Mouse (Mus musculus) MEL (cell line): ENCODE data around the gene Syt7. TPM values are rescaled to one million over a fixed set of nuclear protein-coding genes. Genes with fewer than 3 reads are reported as not detected.

Source experiments
- DNase-seq: peaks from one replicate; pipeline ENCODE4 v3.0.0; 2011; ENCODE audit warnings: low read depth, low spot score
- H3K27ac ChIP-seq: 2 replicates; pipeline ENCODE4 v1.5.1; 2012; ENCODE audit warnings: low read depth, mild to moderate bottlenecking, control low read depth, low read length, moderate library complexity; ENCODE audit not compliant: control insufficient read depth
- H3K27me3 ChIP-seq, 2 experiments: fragments of 150-350 bp in 1 of 2; sonication (generic) in 1 of 2; 2 replicates each; pipeline ENCODE4 v1.6.1; 2012; ENCODE audit warnings: low read length in 2 of 2, mild to moderate bottlenecking in 2 of 2, improper control_type of control experiment in 1 of 2, moderate library complexity in 1 of 2; ENCODE audit not compliant: insufficient read depth in 2 of 2, control insufficient read depth in 1 of 2
- H3K36me3 ChIP-seq, 2 experiments: 2 replicates each; pipeline ENCODE4 v1.6.1; 2012 to 2014; ENCODE audit warnings: low read length in 2 of 2, improper control_type of control experiment in 1 of 2, inconsistent platforms in 1 of 2, mild to moderate bottlenecking in 1 of 2; ENCODE audit not compliant: insufficient read depth in 2 of 2, control insufficient read depth in 1 of 2
- H3K4me1 ChIP-seq, 2 experiments: fragments of 150-350 bp in 1 of 2; sonication (generic) in 1 of 2; 2 replicates each; pipeline ENCODE4 v1.6.1; 2012; ENCODE audit warnings: low read length in 2 of 2, improper control_type of control experiment in 1 of 2, mild to moderate bottlenecking in 1 of 2; ENCODE audit not compliant: insufficient read depth in 2 of 2, control insufficient read depth in 1 of 2
- H3K4me3 ChIP-seq, 2 experiments: fragments of 150-350 bp in 1 of 2; sonication (generic) in 1 of 2; 2 replicates each; pipeline ENCODE4 v1.5.1; 2012; ENCODE audit warnings: low read depth in 2 of 2, low read length in 2 of 2, mild to moderate bottlenecking in 2 of 2, moderate library complexity in 2 of 2, control low read depth in 1 of 2, improper control_type of control experiment in 1 of 2; ENCODE audit not compliant: control insufficient read depth in 1 of 2, insufficient read depth in 1 of 2
- H3K79me2 ChIP-seq: 2 replicates; pipeline ENCODE4 v1.6.1; 2012; ENCODE audit warnings: mild to moderate bottlenecking, low read length, moderate library complexity; ENCODE audit not compliant: control insufficient read depth, poor library complexity, insufficient read depth
- H3K9ac ChIP-seq: 2 replicates; pipeline ENCODE4 v1.6.1; 2012; ENCODE audit warnings: low read depth, mild to moderate bottlenecking, control low read depth, low read length, moderate library complexity; ENCODE audit not compliant: control insufficient read depth, poor library complexity, severe bottlenecking
- H3K9me3 ChIP-seq: fragments of 150-350 bp; sonication (generic); replicated peaks from 2 replicates; pipeline ENCODE4 v1.6.1; 2012; ENCODE audit warnings: mild to moderate bottlenecking, low read length, improper control_type of control experiment, moderate library complexity; ENCODE audit not compliant: insufficient read depth
- BHLHE40 ChIP-seq: IDR thresholded peaks from 2 replicates; pipeline ENCODE4 v1.6.1; 2012; ENCODE audit warnings: low read depth, mild to moderate bottlenecking, inconsistent platforms, low read length, improper control_type of control experiment, borderline replicate concordance
- CHD1 ChIP-seq: IDR thresholded peaks from 2 replicates; pipeline ENCODE4 v1.6.1; 2012; ENCODE audit warnings: low read depth, mild to moderate bottlenecking, inconsistent platforms, low read length, improper control_type of control experiment
- ELF1 ChIP-seq: IDR thresholded peaks from 2 replicates; pipeline ENCODE4 v1.6.1; 2014; ENCODE audit warnings: low read depth, mild to moderate bottlenecking, inconsistent platforms, low read length, improper control_type of control experiment, moderate library complexity
- EP300 ChIP-seq, 2 experiments: IDR thresholded peaks; 2 replicates each; pipeline ENCODE4 v1.6.1; 2011; ENCODE audit warnings: improper control_type of control experiment in 2 of 2, low read length in 2 of 2, low read depth in 1 of 2, mild to moderate bottlenecking in 1 of 2
- ETS1 ChIP-seq: IDR thresholded peaks from 2 replicates; pipeline ENCODE4 v1.6.1; 2012; ENCODE audit warnings: low read depth, mild to moderate bottlenecking, inconsistent platforms, low read length, improper control_type of control experiment, moderate library complexity
- GABPA ChIP-seq: IDR thresholded peaks from 2 replicates; pipeline ENCODE4 v1.6.1; 2012; ENCODE audit warnings: low read depth, mild to moderate bottlenecking, inconsistent platforms, low read length, improper control_type of control experiment, moderate library complexity
- GATA1 ChIP-seq: IDR thresholded peaks from 2 replicates; pipeline ENCODE4 v1.6.1; 2011; ENCODE audit warnings: low read depth, low read length, improper control_type of control experiment
- JUND ChIP-seq: IDR thresholded peaks from 2 replicates; pipeline ENCODE4 v1.6.1; 2011; ENCODE audit warnings: low read depth, mild to moderate bottlenecking, improper control_type of control experiment, low read length
- MEF2A ChIP-seq: IDR thresholded peaks from 2 replicates; pipeline ENCODE4 v1.6.1; 2014; ENCODE audit warnings: low read depth, mild to moderate bottlenecking, inconsistent platforms, low read length, improper control_type of control experiment; ENCODE audit not compliant: poor library complexity, insufficient replicate concordance, severe bottlenecking; ENCODE audit errors: extremely low read depth
- MXI1 ChIP-seq: IDR thresholded peaks from 2 replicates; pipeline ENCODE4 v1.6.1; 2011; ENCODE audit warnings: mild to moderate bottlenecking, low read depth, low read length, improper control_type of control experiment
- MYB ChIP-seq: IDR thresholded peaks from 2 replicates; pipeline ENCODE4 v1.6.1; 2011; ENCODE audit warnings: mild to moderate bottlenecking, low read depth, low read length, improper control_type of control experiment
- NELFE ChIP-seq: IDR thresholded peaks from 2 replicates; pipeline ENCODE4 v1.6.1; 2011; ENCODE audit warnings: low read depth, low read length, improper control_type of control experiment
- NRF1 ChIP-seq: IDR thresholded peaks from 2 replicates; pipeline ENCODE4 v1.6.1; 2014; ENCODE audit warnings: low read depth, mild to moderate bottlenecking, inconsistent platforms, low read length, improper control_type of control experiment, moderate library complexity; ENCODE audit not compliant: poor library complexity, insufficient read depth, severe bottlenecking
- POLR2A ChIP-seq, 2 experiments: IDR thresholded peaks; 2 replicates each; pipeline ENCODE4 v1.6.1; 2011 to 2012; ENCODE audit warnings: low read length in 2 of 2, mild to moderate bottlenecking in 2 of 2, control low read depth in 1 of 2, improper control_type of control experiment in 1 of 2, low read depth in 1 of 2, moderate library complexity in 1 of 2; ENCODE audit not compliant: control insufficient read depth in 1 of 2, insufficient read depth in 1 of 2, poor library complexity in 1 of 2
- POLR2AphosphoS2 ChIP-seq: IDR thresholded peaks from 2 replicates; pipeline ENCODE4 v1.6.1; 2011; ENCODE audit warnings: low read length, improper control_type of control experiment
- POLR2AphosphoS5 ChIP-seq: IDR thresholded peaks from 2 replicates; pipeline ENCODE4 v1.6.1; 2012; ENCODE audit warnings: low read depth, borderline replicate concordance, mild to moderate bottlenecking, inconsistent platforms, low read length, moderate library complexity, mixed read lengths
- RAD21 ChIP-seq: IDR thresholded peaks from 2 replicates; pipeline ENCODE4 v1.6.1; 2011; ENCODE audit warnings: mild to moderate bottlenecking, low read depth, low read length, improper control_type of control experiment
- RCOR1 ChIP-seq: IDR thresholded peaks from 2 replicates; pipeline ENCODE4 v1.6.1; 2012; ENCODE audit warnings: low read depth, mild to moderate bottlenecking, inconsistent platforms, low read length, improper control_type of control experiment
- SIN3A ChIP-seq: IDR thresholded peaks from 2 replicates; pipeline ENCODE4 v1.6.1; 2012; ENCODE audit warnings: low read length, improper control_type of control experiment, inconsistent platforms
- SMC3 ChIP-seq: IDR thresholded peaks from 2 replicates; pipeline ENCODE4 v1.6.1; 2011; ENCODE audit warnings: low read depth, low read length, improper control_type of control experiment
- TAL1 ChIP-seq: IDR thresholded peaks from 2 replicates; pipeline ENCODE4 v1.6.1; 2012; ENCODE audit warnings: mild to moderate bottlenecking, inconsistent platforms, low read length, moderate library complexity, mixed read lengths
- TCF12 ChIP-seq: IDR thresholded peaks from 2 replicates; pipeline ENCODE4 v1.6.1; 2014; ENCODE audit warnings: low read depth, mild to moderate bottlenecking, inconsistent platforms, low read length, improper control_type of control experiment, moderate library complexity
- UBTF ChIP-seq: IDR thresholded peaks from 2 replicates; pipeline ENCODE4 v1.6.1; 2012; ENCODE audit warnings: low read depth, mild to moderate bottlenecking, inconsistent platforms, low read length, improper control_type of control experiment, moderate library complexity, borderline replicate concordance; ENCODE audit not compliant: insufficient read depth
- USF2 ChIP-seq, 2 experiments: IDR thresholded peaks; 2 replicates each; pipeline ENCODE4 v1.6.1; 2011 to 2012; ENCODE audit warnings: improper control_type of control experiment in 2 of 2, low read length in 2 of 2, borderline replicate concordance in 1 of 2, inconsistent platforms in 1 of 2, low read depth in 1 of 2, mild to moderate bottlenecking in 1 of 2; ENCODE audit not compliant: insufficient read depth in 1 of 2
- ZKSCAN1 ChIP-seq: IDR thresholded peaks from 2 replicates; pipeline ENCODE4 v1.6.1; 2012; ENCODE audit warnings: low read depth, mild to moderate bottlenecking, inconsistent platforms, low read length, improper control_type of control experiment, moderate library complexity
- ZMIZ1 ChIP-seq: IDR thresholded peaks from 2 replicates; pipeline ENCODE4 v1.6.1; 2012; ENCODE audit warnings: low read depth, mild to moderate bottlenecking, inconsistent platforms, low read length, improper control_type of control experiment, moderate library complexity
- ZNF384 ChIP-seq: IDR thresholded peaks from 2 replicates; pipeline ENCODE4 v1.6.1; 2012; ENCODE audit warnings: low read depth, mild to moderate bottlenecking, inconsistent platforms, low read length, improper control_type of control experiment
- polyA plus RNA-seq, 2 experiments: library from polyadenylated mRNA; stranded (reverse) in 1 of 2; unstranded in 1 of 2; fragments of >175 nt in 1 of 2; fragments of >200 nt in 1 of 2; gene quantifications; 2 replicates each; pipeline versions ENCODE4 v1.2.1 to v1.2.4; 2012; ENCODE audit warnings: low replicate concordance in 2 of 2, low read depth in 1 of 2; ENCODE audit not compliant: insufficient read length in 2 of 2, insufficient read depth in 1 of 2, missing spikeins in 1 of 2
- total RNA-seq: library from RNA; depleted of rRNA; stranded (reverse); fragments of 300-350 nt; gene quantifications from 2 replicates; pipeline ENCODE4 v1.2.3, GENCODE M21; 2012

The Syt7 gene
- total and polyA plus RNA-seq, 3 experiments = not detected

DNA sequence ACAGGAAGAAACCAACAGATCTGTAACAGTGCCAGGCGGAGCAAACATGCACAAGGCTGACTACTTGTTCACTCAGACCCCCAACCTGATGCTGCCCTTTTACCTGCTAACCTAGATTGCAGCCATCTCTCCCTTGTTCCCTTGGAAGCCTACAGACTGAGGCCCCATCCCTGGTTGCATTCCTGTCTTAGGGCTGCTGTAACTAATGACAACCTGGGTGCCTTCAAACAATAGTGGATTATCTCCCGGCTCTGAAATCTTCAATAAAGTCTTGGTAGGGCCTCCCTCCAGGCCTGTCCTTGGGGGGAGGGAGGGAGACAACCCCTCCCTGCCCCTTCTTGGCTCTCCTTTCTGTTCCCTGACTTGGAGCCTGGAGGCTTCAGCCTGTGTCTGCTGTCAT, 34.1 kb upstream of the Syt7 start:
- Histone ChIP-seq H3K36me3 (no peaks in the 10 kb centered on the region), H3K9ac (no peak overlapping the region), H3K9me3 (no peaks in the 10 kb centered on the region), H3K79me2 (no peaks in the 10 kb centered on the region), H3K27ac (no peak overlapping the region), H3K4me3 (no peak overlapping the region)
- DNase-seq = no peak
- TF ChIP-seq NELFE (no peak), RAD21 (no peak), TCF12 (no peak), UBTF (no peak), NRF1 (no peak), ZNF384 (no peak), POLR2AphosphoS2 (no peak), GATA1 (no peak), TAL1 (no peak), POLR2AphosphoS5 (no peak), POLR2A (IDR thresholded peaks at IDR 0.05; ENCODE audit: control insufficient read depth in 1 of 2, insufficient read depth in 1 of 2, low read depth in 1 of 2, low read length in 2 of 2, poor library complexity in 1 of 2) (no peak), SIN3A (no peak), EP300 (IDR thresholded peaks at IDR 0.05; ENCODE audit: low read depth in 1 of 2, low read length in 2 of 2) (no peak), BHLHE40 (no peak), MEF2A (no peak), ZKSCAN1 (no peak), ETS1 (no peak), RCOR1 (no peak)
- TF ChIP-seq, all 39 proteins: peak for 0
- no peaks in the 10 kb centered on the region for H3K4me1 ChIP-seq
- peaks cover 0 to 10% of the 10 kb centered on the region in 2 experiments; a peak in 2 of 4 replicates for H3K27me3 ChIP-seq

DNA sequence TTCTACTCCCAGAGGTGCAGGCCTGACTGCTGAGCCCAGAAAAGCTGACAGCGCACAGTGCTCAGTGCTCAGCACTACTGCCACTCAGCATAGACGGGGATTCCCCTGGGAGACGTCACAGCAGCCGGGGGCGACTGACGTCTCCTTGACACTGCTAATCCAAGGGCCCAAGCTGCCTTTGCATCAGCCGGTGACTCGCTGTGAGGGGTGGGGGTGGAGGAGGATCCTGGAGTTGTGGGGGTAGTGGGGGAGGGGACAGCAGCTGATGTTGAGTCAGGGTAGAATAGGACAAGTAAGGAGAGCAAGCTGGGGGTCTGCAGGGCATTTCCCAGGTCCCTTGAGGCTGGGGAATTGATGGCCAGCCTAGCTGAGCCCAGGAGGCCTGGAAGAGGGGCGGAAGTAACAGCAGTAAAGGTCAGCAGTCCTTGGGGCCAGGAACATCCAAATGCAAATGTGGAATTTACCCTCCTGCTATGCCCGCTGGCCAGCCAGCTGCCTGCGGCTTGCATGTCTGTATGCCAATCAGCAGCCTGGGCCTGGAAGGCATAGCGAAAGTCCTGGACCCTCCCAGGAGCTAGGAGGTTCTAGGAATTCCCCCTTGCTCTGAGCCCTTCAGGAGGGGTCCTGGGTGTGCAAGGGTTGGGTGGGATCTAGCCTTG, 31.9 kb upstream of the Syt7 start:
- H3K36me3 ChIP-seq = no peaks in the 10 kb centered on the region
- H3K27me3 ChIP-seq = peaks cover 0 to 10% of the 10 kb centered on the region in 2 experiments; a peak in 2 of 4 replicates
- no peak overlapping the region for H3K4me3 ChIP-seq
- no peaks in the 10 kb centered on the region for H3K4me1 ChIP-seq
- H3K79me2 ChIP-seq = no peaks in the 10 kb centered on the region
- no peaks in the 10 kb centered on the region for H3K9me3 ChIP-seq
- TF ChIP-seq ZKSCAN1 = no peak
- TF ChIP-seq POLR2A (IDR thresholded peaks at IDR 0.05; ENCODE audit: control insufficient read depth in 1 of 2, insufficient read depth in 1 of 2, low read depth in 1 of 2, low read length in 2 of 2, poor library complexity in 1 of 2) = no peak
- no peak for TF ChIP-seq TAL1
- no peak for TF ChIP-seq BHLHE40
- TF ChIP-seq ELF1 = no peak
- TF ChIP-seq SMC3 = no peak
- TF ChIP-seq MYB = no peak
- TF ChIP-seq MXI1 = no peak
- no peak for TF ChIP-seq JUND
- no peak for TF ChIP-seq CHD1
- TF ChIP-seq ZMIZ1 = no peak
- TF ChIP-seq USF2 (IDR thresholded peaks at IDR 0.05; ENCODE audit: borderline replicate concordance in 1 of 2, insufficient read depth in 1 of 2, low read depth in 1 of 2, low read length in 2 of 2) = no peak
- TF ChIP-seq GABPA = no peak
- TF ChIP-seq EP300 (IDR thresholded peaks at IDR 0.05; ENCODE audit: low read depth in 1 of 2, low read length in 2 of 2) = no peak
- no peak for TF ChIP-seq TCF12
- TF ChIP-seq, all 39 proteins: peak for 0
- Histone ChIP-seq H3K27ac (no peak overlapping the region), H3K9ac (no peak overlapping the region)
- DNase-seq = no peak
